Mouse (Mus musculus) testis, adult 2 months (tissue): Measurements from ENCODE around the gene Usp32. TPM values are rescaled to one million over a fixed set of nuclear protein-coding genes. Genes with fewer than 3 reads are reported as not detected.

Experiments
- H3K27ac ChIP-seq: fragments of 200-500 bp; 2 replicates; pipeline ENCODE4 v1.5.1; 2012; ENCODE audit warnings: low read depth, low read length; ENCODE audit not compliant: control insufficient read depth, insufficient read depth
- H3K27me3 ChIP-seq: fragments of 200-500 bp; 2 replicates; pipeline ENCODE4 v1.6.1; 2012; ENCODE audit warnings: mild to moderate bottlenecking, low read length, moderate library complexity; ENCODE audit not compliant: control insufficient read depth, insufficient read depth
- H3K36me3 ChIP-seq: fragments of 200-500 bp; 2 replicates; pipeline ENCODE4 v1.6.1; 2012; ENCODE audit warnings: mild to moderate bottlenecking, low read length; ENCODE audit not compliant: control insufficient read depth, insufficient read depth
- H3K4me1 ChIP-seq: fragments of 200-500 bp; 2 replicates; pipeline ENCODE4 v1.6.1; 2012; ENCODE audit warnings: low read length; ENCODE audit not compliant: control insufficient read depth, insufficient read depth
- H3K4me3 ChIP-seq: fragments of 200-500 bp; 2 replicates; pipeline ENCODE4 v1.5.1; 2012; ENCODE audit warnings: low read depth, mild to moderate bottlenecking, low read length, moderate library complexity, mixed read lengths; ENCODE audit not compliant: control insufficient read depth
- CTCF ChIP-seq: fragments of 200-500 bp; IDR thresholded peaks from 2 replicates; pipeline ENCODE4 v1.5.1; 2012; ENCODE audit warnings: low read depth, mild to moderate bottlenecking, inconsistent platforms, low read length, moderate library complexity; ENCODE audit not compliant: control insufficient read depth, insufficient read depth, insufficient replicate concordance
- POLR2A ChIP-seq: fragments of 200-500 bp; IDR thresholded peaks from 2 replicates; pipeline ENCODE4 v1.6.1; 2012; ENCODE audit warnings: low read depth, mild to moderate bottlenecking, inconsistent platforms, low read length, moderate library complexity; ENCODE audit not compliant: control insufficient read depth
- polyA plus RNA-seq: library from polyadenylated mRNA; depleted of rRNA; stranded (reverse); fragments of >200 nt; gene quantifications from 2 replicates; pipeline ENCODE4 v1.2.3, GENCODE M21; 2012

Usp32 gene
- polyA plus RNA-seq, 1 experiment: 33.8 TPM

DNA sequence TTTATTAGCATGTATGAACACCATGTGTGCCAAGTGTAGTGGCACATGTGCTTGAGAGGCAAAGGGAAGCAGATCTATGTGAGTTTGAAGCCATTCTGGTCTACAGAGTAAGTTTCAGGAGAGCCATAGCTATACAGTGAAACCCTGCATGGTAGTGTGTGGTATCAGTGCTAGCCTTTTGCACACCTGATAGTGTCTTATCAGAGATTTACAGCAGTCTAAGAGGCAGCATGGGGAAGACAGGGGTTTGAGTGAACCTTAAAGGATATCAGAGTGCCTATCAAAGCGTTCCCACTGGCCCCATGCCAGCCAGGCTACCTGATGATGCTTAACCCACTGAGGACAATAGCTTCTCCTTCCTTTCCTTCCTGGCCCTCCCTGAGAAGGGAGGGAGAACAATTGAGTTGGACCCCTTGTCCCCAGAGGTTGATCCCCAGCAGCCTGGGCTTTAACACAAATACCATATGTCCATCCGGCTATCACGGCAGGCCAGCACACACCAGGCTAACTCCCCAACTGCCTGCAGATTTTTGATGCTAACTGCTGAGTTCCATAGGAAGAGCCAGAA, 162.5 kb downstream of the Usp32 start:
- H3K27ac ChIP-seq: no peak overlapping the region
- no peaks in the 10 kb centered on the region for H3K36me3 ChIP-seq
- no peaks in the 10 kb centered on the region for H3K4me1 ChIP-seq
- no peak overlapping the region for H3K4me3 ChIP-seq
- no peak for TF ChIP-seq POLR2A
- TF ChIP-seq CTCF: no peak
- no peaks in the 10 kb centered on the region for H3K27me3 ChIP-seq

DNA sequence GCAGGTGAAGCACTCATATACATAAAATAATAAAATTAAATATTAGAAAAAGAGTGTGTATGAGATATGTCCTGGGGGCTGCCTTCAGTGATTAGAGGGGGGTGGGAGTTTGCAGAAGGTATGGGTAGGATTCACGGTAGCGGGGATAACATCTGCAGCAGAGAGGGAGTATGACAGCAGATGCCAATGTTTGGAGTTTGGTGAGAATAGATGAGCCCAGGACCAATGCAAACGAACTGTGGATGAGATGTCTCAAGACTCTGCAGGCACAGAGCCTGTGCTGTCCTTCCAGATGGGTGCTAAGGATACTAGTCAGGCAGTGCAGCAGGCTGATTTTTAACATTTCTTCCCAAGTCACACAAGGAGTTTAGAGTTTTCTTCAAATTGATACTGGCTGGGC, 163.3 kb downstream of the Usp32 start:
- Histone ChIP-seq H3K36me3 (no peaks in the 10 kb centered on the region), H3K4me1 (peaks cover 2% of the 10 kb centered on the region; the same call in 1 of the 2 replicates), H3K4me3 (no peak overlapping the region), H3K27ac (no peak overlapping the region), H3K27me3 (no peaks in the 10 kb centered on the region)
- TF ChIP-seq CTCF: no peak
- no peak for TF ChIP-seq POLR2A

DNA sequence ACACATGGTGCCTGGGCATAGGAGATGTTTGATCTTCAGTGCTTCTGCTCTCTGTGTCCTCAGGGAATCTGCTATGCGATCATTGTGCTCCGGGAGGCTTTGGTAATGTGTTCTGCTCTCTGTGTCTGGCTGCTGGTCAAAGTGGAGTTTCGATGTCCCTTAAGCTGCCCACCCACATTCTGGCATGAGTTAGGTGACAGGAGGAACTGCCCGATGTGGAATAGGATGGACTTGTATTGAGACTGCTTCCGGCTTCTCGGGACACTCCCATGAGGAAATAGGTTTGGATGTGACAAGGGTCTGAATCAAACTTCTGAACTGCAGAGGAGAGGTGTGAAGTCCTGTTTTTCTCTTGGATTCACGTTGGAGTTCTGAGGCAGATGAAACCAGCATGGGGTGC, 165.4 kb downstream of the Usp32 start:
- H3K4me3 ChIP-seq: no peak overlapping the region
- no peaks in the 10 kb centered on the region for H3K36me3 ChIP-seq
- peaks cover 2% of the 10 kb centered on the region; the same call in 1 of the 2 replicates for H3K4me1 ChIP-seq
- no peaks in the 10 kb centered on the region for H3K27me3 ChIP-seq
- TF ChIP-seq POLR2A: no peak
- no peak for TF ChIP-seq CTCF
- no peak overlapping the region for H3K27ac ChIP-seq

DNA sequence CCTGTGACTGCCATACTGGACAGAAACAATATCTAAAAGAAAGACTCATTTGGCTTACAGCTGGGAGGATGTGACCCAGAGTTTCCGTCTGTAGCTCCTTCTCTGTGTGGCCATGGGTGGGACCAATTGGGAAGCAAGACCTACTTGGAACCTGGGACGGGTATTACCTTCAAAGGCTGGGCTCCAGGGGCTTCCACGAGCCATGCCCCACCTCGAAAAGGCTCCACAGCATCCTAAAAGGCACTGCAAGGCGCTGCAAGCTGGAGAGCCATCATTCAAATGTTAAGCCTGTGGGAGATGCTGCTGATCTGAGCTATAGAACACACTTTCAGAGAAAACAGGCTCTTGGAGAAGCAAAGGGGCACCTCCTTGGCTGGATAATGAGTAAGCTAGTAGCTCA, 166.3 kb downstream of the Usp32 start:
- Histone ChIP-seq H3K4me1 (peaks cover 2% of the 10 kb centered on the region; the same call in 1 of the 2 replicates), H3K27ac (no peak overlapping the region), H3K27me3 (no peaks in the 10 kb centered on the region), H3K36me3 (no peaks in the 10 kb centered on the region), H3K4me3 (no peak overlapping the region)
- no peak for TF ChIP-seq CTCF
- no peak for TF ChIP-seq POLR2A

DNA sequence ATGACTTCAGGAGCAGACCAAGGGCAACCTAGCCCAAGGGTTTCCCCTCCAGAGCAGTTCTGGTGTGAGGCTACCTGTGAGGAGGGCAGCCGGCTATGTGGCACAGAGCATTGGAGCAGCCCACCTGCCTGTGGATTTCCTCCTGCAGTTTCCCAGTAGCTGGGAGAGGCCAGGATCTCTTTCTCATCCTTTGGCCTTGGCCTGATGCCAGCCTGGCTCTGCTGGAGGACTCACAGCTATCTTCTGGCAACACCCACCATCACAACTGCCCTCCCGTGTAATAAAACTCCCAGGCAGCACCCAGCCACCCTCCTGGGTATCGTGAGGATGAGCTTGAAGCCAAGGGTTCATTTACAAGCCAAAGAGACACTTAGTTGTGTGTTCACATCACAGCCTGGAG, 167.9 kb downstream of the Usp32 start:
- Histone ChIP-seq H3K27ac (no peak overlapping the region), H3K36me3 (no peaks in the 10 kb centered on the region), H3K4me3 (no peak overlapping the region), H3K4me1 (peaks cover 2% of the 10 kb centered on the region; the same call in 1 of the 2 replicates), H3K27me3 (no peaks in the 10 kb centered on the region)
- no peak for TF ChIP-seq POLR2A
- TF ChIP-seq CTCF: no peak

DNA sequence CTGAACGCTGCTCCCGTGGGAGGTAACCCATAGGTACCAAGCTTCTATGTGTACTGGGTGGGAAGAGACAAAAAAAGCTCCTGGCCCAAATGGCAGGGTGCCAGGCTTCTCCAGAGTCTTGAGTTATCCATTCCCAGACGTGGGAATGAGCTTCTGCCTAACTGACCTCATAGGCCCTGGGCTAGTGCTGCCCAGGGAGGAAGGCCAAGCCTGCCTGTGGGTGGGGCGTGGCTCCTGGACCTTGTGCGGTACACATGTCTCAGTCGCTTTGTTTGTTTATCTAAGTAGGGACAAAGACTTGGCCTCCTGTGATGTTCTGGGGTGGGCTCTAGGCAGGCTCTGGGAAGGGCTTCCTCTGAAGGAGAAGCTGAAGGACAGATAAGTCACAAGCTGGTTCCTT, 171.2 kb downstream of the Usp32 start:
- Histone ChIP-seq H3K4me1 (peaks cover 2% of the 10 kb centered on the region; the same call in 1 of the 2 replicates), H3K27ac (no peak overlapping the region), H3K4me3 (no peak overlapping the region), H3K27me3 (no peaks in the 10 kb centered on the region), H3K36me3 (no peaks in the 10 kb centered on the region)
- TF ChIP-seq POLR2A: no peak

DNA sequence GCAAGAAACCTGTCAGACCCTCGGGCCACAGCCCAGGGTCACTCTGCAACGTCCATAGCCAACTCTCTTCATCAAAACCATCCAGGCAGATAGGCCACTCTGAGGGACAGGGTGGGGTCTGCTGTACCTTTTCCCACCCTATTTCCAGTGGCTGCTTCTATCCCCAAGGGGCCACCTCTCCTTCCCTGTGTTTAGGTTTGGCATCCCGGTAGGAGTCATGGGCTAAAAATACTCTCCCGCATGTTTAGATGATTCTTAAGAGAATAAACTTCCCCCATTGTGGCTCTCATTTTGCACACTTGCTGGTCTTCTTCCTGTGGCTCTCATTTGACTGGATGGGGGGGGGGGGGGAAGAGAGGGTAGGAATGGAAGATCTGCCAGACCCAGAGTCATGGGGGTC, 171.7 kb downstream of the Usp32 start:
- Histone ChIP-seq H3K36me3 (no peaks in the 10 kb centered on the region), H3K27me3 (no peaks in the 10 kb centered on the region), H3K4me1 (peaks cover 2% of the 10 kb centered on the region; the same call in 1 of the 2 replicates), H3K4me3 (no peak overlapping the region), H3K27ac (no peak overlapping the region)
- no peak for TF ChIP-seq POLR2A
- TF ChIP-seq CTCF: no peak

DNA sequence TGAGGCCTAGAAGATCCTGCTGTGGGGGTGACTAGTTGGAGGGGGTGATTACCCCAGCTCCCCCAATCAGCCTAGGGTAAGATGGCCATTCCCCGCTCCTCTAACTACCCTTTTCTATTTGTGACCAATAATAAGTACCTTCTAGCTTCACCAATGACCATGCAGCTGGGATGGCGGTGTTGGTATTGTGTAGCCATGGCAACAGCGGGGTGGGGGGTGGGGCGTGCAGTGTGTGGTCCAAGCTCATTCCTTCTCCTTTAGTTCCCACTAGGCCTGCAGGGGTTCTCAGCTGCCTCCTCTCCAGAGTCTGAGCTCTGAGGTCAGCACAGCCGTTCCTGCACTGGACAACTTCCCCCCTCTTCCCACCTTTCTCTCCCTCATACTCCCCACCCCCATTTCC, 172.8 kb downstream of the Usp32 start:
- Histone ChIP-seq H3K4me1 (peaks cover 1% of the 10 kb centered on the region; the same call in 1 of the 2 replicates), H3K27me3 (no peaks in the 10 kb centered on the region), H3K36me3 (no peaks in the 10 kb centered on the region), H3K27ac (no peak overlapping the region), H3K4me3 (no peak overlapping the region)
- TF ChIP-seq CTCF (no peak), POLR2A (no peak)
